Mouse (Mus musculus) heart, postnatal 0 days (tissue): ENCODE measurements around the gene Rad52.

Source experiments
- CTCF ChIP-seq: IDR thresholded peaks from 2 replicates; pipeline ENCODE4 v1.5.1; 2016; ENCODE audit warnings: antibody characterized with exemption, control low read depth, low read depth
- EP300 ChIP-seq: IDR thresholded peaks from 2 replicates; pipeline ENCODE4 v1.6.1; 2016; ENCODE audit warnings: antibody characterized with exemption, low read depth

- TF ChIP-seq CTCF (no peak), EP300 (no peak)
Observed at GRCm38 (mm10) chr6:119918561-119919181, 16.2 kb downstream of the Rad52 start.
